Mouse (Mus musculus) embryonic stem cell, embryonic (primary cell): ENCODE measurements around the gene Caml.
"Not testable (repeated sequence)": the region's sequence is repeated elsewhere in the genome, so short reads cannot be mapped to it uniquely, and the experiment has no call there.

Experiments
- CTCF ChIA-PET, 4 experiments: fragments of 300-600 bp in 2 of 4; fragments of 350-600 bp in 2 of 4; sonication (Branson Sonifier 250); formaldehyde crosslinking; loops; one replicate each; lab custom pipeline; 2022; ENCODE audit warnings: inconsistent platforms in 2 of 4; lab: Charles Lee
- POLR2A ChIA-PET, 4 experiments: fragments of 300-600 bp in 2 of 4; fragments of 350-600 bp in 2 of 4; sonication (Branson Sonifier 250); formaldehyde crosslinking; loops; one replicate each; lab custom pipeline; 2022; ENCODE audit warnings: antibody characterized with exemption in 4 of 4, inconsistent platforms in 1 of 4; lab: Charles Lee

Caml gene

GRCm38 (mm10) chr13:55622649-55623541, at the start of gene Caml:
Caml (plus strand) TSS chr13:55623005.
- ChIA-PET POLR2A (interaction anchor here (0.5 to 5.3 kb wide), 53 partner anchors 9 to 867 kb away, joined by 3 to 54 read pairs (median 4); partner anchors contain the start of genes B230219D22Rik (in 3 of the 4), B4galt7 (in 3 of the 4), Ddx46 (in 3 of the 4) and Cxcl14 (in 1 of the 4)), CTCF (interaction anchor here in 3 of 4 experiments (0.6 to 3.3 kb wide), 12 partner anchors 12 to 340 kb away, joined by 3 to 14 read pairs (median 4); partner anchors contain the start of genes Ddx46 (in 1 of the 3) and Pcbd2 (in 1 of the 3))

GRCm38 (mm10) chr13:55573432-55573831, 49.4 kb upstream of the Caml start, which contains the start of gene Tmed9:
Tmed9 (plus strand) TSS chr13:55573732.
- CTCF ChIA-PET, result interaction anchor here in 1 of 4 experiments (0.6 kb wide), 2 partner anchors 16 to 105 kb away, joined by 6 to 11 read pairs; no protein-coding TSS in a partner anchor
- POLR2A ChIA-PET, result interaction anchor here in 3 of 4 experiments (0.8 to 1.3 kb wide), 7 partner anchors 10 to 468 kb away, joined by 3 to 5 read pairs (median 4); partner anchors contain the start of genes B4galt7 (in 1 of the 3) and Zfp346 (in 1 of the 3)

- CTCF ChIA-PET, result no interaction called here
- POLR2A ChIA-PET, result interaction anchor here in 1 of 4 experiments (1.0 to 1.4 kb wide), 2 partner anchors 17 to 26 kb away, joined by 3 to 5 read pairs; no protein-coding TSS in a partner anchor
These were observed 48.5 kb upstream of the Caml start for GRCm38 (mm10) chr13:55574321-55574720.

- ChIA-PET POLR2A (interaction anchor here (0.6 to 1.8 kb wide), 18 partner anchors 9 to 423 kb away, joined by 3 to 7 read pairs (median 4); partner anchors contain the start of genes B230219D22Rik (in 2 of the 4), Caml (in 2 of the 4), B4galt7 (in 1 of the 4) and Ddx46 (in 1 of the 4)), CTCF (interaction anchor here (0.5 to 1.2 kb wide), 8 partner anchors 31 to 181 kb away, joined by 3 to 9 read pairs (median 3); partner anchors contain the start of gene Ddx46 (in 1 of the 4))
These were observed 46.9 kb upstream of the Caml start for GRCm38 (mm10) chr13:55575932-55576331.

GRCm38 (mm10) chr13:55576872-55577271, 45.9 kb upstream of the Caml start:
- POLR2A ChIA-PET, result interaction anchor here in 2 of 4 experiments (0.6 to 1.8 kb wide), 3 partner anchors 46 to 162 kb away, joined by 3 to 4 read pairs (median 3); partner anchors contain the start of genes B230219D22Rik (in 1 of the 2) and Caml (in 1 of the 2)
- CTCF ChIA-PET, result not testable (repeated sequence)

GRCm38 (mm10) chr13:55578086-55578485, 44.7 kb upstream of the Caml start:
- ChIA-PET POLR2A (no interaction called here), CTCF (no interaction called here)

GRCm38 (mm10) chr13:55591961-55592490, 30.8 kb upstream of the Caml start:
- POLR2A ChIA-PET, result interaction anchor here in 2 of 4 experiments (0.8 to 1.7 kb wide), 8 partner anchors 9 to 326 kb away, joined by 3 to 8 read pairs (median 3); partner anchors contain the start of genes Ddx41 (in 1 of the 2) and Fam193b (in 1 of the 2)
- CTCF ChIA-PET, result no interaction called here

- ChIA-PET POLR2A (interaction anchor here (0.5 to 2.1 kb wide), 52 partner anchors 9 to 947 kb away, joined by 3 to 16 read pairs (median 5); partner anchors contain the start of genes B230219D22Rik (in 3 of the 4), Ddx46 (in 3 of the 4), Caml (in 2 of the 4) and Ddx41 (in 2 of the 4)), CTCF (interaction anchor here in 3 of 4 experiments (0.6 to 1.8 kb wide), 7 partner anchors 9 to 458 kb away, joined by 3 to 9 read pairs (median 3); partner anchors contain the start of genes Ddx46 (in 2 of the 3), Ddx41 (in 1 of the 3) and Pdlim7 (in 1 of the 3))
These were observed 30.1 kb upstream of the Caml start for GRCm38 (mm10) chr13:55592512-55593253.

GRCm38 (mm10) chr13:55593254-55593747, 29.5 kb upstream of the Caml start:
- ChIA-PET CTCF (interaction anchor here in 3 of 4 experiments (0.9 to 1.8 kb wide), 6 partner anchors 8 to 80 kb away, joined by 3 to 9 read pairs (median 4); partner anchors contain the start of genes Ddx46 (in 2 of the 3), Ddx41 (in 1 of the 3) and Pdlim7 (in 1 of the 3)), POLR2A (interaction anchor here (0.5 to 2.1 kb wide), 51 partner anchors 8 to 947 kb away, joined by 3 to 16 read pairs (median 5); partner anchors contain the start of genes B230219D22Rik (in 3 of the 4), Ddx46 (in 3 of the 4), Caml (in 2 of the 4) and Ddx41 (in 2 of the 4))

- CTCF ChIA-PET, result interaction anchor here in 2 of 4 experiments (0.6 to 1.1 kb wide), 2 partner anchors 45 to 353 kb away, joined by 3 to 11 read pairs; no protein-coding TSS in a partner anchor
- POLR2A ChIA-PET, result interaction anchor here in 2 of 4 experiments (0.6 to 1.8 kb wide), 3 partner anchors 27 to 134 kb away, joined by 3 to 5 read pairs (median 5); partner anchors contain the start of gene Caml (in 2 of the 2)
These were observed 27.4 kb upstream of the Caml start for GRCm38 (mm10) chr13:55595375-55595774.

- CTCF ChIA-PET, result no interaction called here
- POLR2A ChIA-PET, result interaction anchor here in 1 of 4 experiments (1.8 kb wide), 1 partner anchor 26 kb away, joined by 5 read pairs; the partner anchor contains the start of gene Caml
These were observed 26.0 kb upstream of the Caml start for GRCm38 (mm10) chr13:55596802-55597201.

GRCm38 (mm10) chr13:55599566-55600540, 23.0 kb upstream of the Caml start, which contains the start of gene B4galt7:
B4galt7 (plus strand) TSS chr13:55599896.
- ChIA-PET POLR2A (interaction anchor here in 3 of 4 experiments (0.7 to 3.3 kb wide), 21 partner anchors 8 to 324 kb away, joined by 3 to 16 read pairs (median 4); partner anchors contain the start of genes Caml (in 3 of the 3), B230219D22Rik (in 2 of the 3) and Fam193b (in 1 of the 3)), CTCF (interaction anchor here in 3 of 4 experiments (0.9 to 2.8 kb wide), 6 partner anchors 11 to 127 kb away, joined by 3 to 15 read pairs (median 3); partner anchors contain the start of genes Ddx46 (in 1 of the 3) and Pcbd2 (in 1 of the 3))

GRCm38 (mm10) chr13:55600657-55601056, 22.1 kb upstream of the Caml start:
- ChIA-PET CTCF (interaction anchor here (1.0 to 2.8 kb wide), 5 partner anchors 34 to 127 kb away, joined by 3 to 15 read pairs (median 3); partner anchors contain the start of gene Ddx46 (in 1 of the 4)), POLR2A (interaction anchor here in 3 of 4 experiments (0.7 to 3.3 kb wide), 11 partner anchors 9 to 126 kb away, joined by 3 to 16 read pairs (median 5); partner anchors contain the start of genes Caml (in 2 of the 3), B230219D22Rik (in 1 of the 3) and Pcbd2 (in 1 of the 3))

- POLR2A ChIA-PET, result interaction anchor here (0.6 to 3.3 kb wide), 6 partner anchors 9 to 40 kb away, joined by 3 to 11 read pairs (median 3); partner anchors contain the start of gene Caml (in 1 of the 4)
These were observed 21.2 kb upstream of the Caml start for GRCm38 (mm10) chr13:55601611-55602010.

More at GRCm38 (mm10) chr13:55601611-55602010, 21.2 kb upstream of the Caml start:
- CTCF ChIA-PET, result interaction anchor here (0.5 to 2.8 kb wide), 22 partner anchors 8 to 437 kb away, joined by 3 to 15 read pairs (median 3); partner anchors contain the start of genes Caml (in 1 of the 4), Ddx41 (in 1 of the 4) and Ddx46 (in 1 of the 4)
